Mouse (Mus musculus) MEL (cell line): ENCODE measurements at regions not wholly inside any gene's neighbourhood (a gene's known extent, or its start where the extent isn't known, plus 50 kb on each side); places are given as distances from the start of the nearest gene placed in this dataset.

Experiments used
- DNase-seq: peaks from one replicate; pipeline ENCODE4 v3.0.0; 2011; ENCODE audit warnings: low read depth, low spot score
- H3K27ac ChIP-seq: 2 replicates; pipeline ENCODE4 v1.5.1; 2012; ENCODE audit warnings: low read depth, mild to moderate bottlenecking, control low read depth, low read length, moderate library complexity; ENCODE audit not compliant: control insufficient read depth
- H3K27me3 ChIP-seq, 2 experiments: fragments of 150-350 bp in 1 of 2; sonication (generic) in 1 of 2; 2 replicates each; pipeline ENCODE4 v1.6.1; 2012; ENCODE audit warnings: low read length in 2 of 2, mild to moderate bottlenecking in 2 of 2, improper control_type of control experiment in 1 of 2, moderate library complexity in 1 of 2; ENCODE audit not compliant: insufficient read depth in 2 of 2, control insufficient read depth in 1 of 2
- H3K36me3 ChIP-seq, 2 experiments: 2 replicates each; pipeline ENCODE4 v1.6.1; 2012 to 2014; ENCODE audit warnings: low read length in 2 of 2, improper control_type of control experiment in 1 of 2, inconsistent platforms in 1 of 2, mild to moderate bottlenecking in 1 of 2; ENCODE audit not compliant: insufficient read depth in 2 of 2, control insufficient read depth in 1 of 2
- H3K4me1 ChIP-seq, 2 experiments: fragments of 150-350 bp in 1 of 2; sonication (generic) in 1 of 2; 2 replicates each; pipeline ENCODE4 v1.6.1; 2012; ENCODE audit warnings: low read length in 2 of 2, improper control_type of control experiment in 1 of 2, mild to moderate bottlenecking in 1 of 2; ENCODE audit not compliant: insufficient read depth in 2 of 2, control insufficient read depth in 1 of 2
- H3K4me3 ChIP-seq, 2 experiments: fragments of 150-350 bp in 1 of 2; sonication (generic) in 1 of 2; 2 replicates each; pipeline ENCODE4 v1.5.1; 2012; ENCODE audit warnings: low read depth in 2 of 2, low read length in 2 of 2, mild to moderate bottlenecking in 2 of 2, moderate library complexity in 2 of 2, control low read depth in 1 of 2, improper control_type of control experiment in 1 of 2; ENCODE audit not compliant: control insufficient read depth in 1 of 2, insufficient read depth in 1 of 2
- H3K79me2 ChIP-seq: 2 replicates; pipeline ENCODE4 v1.6.1; 2012; ENCODE audit warnings: mild to moderate bottlenecking, low read length, moderate library complexity; ENCODE audit not compliant: control insufficient read depth, poor library complexity, insufficient read depth
- H3K9ac ChIP-seq: 2 replicates; pipeline ENCODE4 v1.6.1; 2012; ENCODE audit warnings: low read depth, mild to moderate bottlenecking, control low read depth, low read length, moderate library complexity; ENCODE audit not compliant: control insufficient read depth, poor library complexity, severe bottlenecking
- H3K9me3 ChIP-seq: fragments of 150-350 bp; sonication (generic); replicated peaks from 2 replicates; pipeline ENCODE4 v1.6.1; 2012; ENCODE audit warnings: mild to moderate bottlenecking, low read length, improper control_type of control experiment, moderate library complexity; ENCODE audit not compliant: insufficient read depth
- CHD1 ChIP-seq: IDR thresholded peaks from 2 replicates; pipeline ENCODE4 v1.6.1; 2012; ENCODE audit warnings: low read depth, mild to moderate bottlenecking, inconsistent platforms, low read length, improper control_type of control experiment
- CHD2 ChIP-seq: IDR thresholded peaks from 2 replicates; pipeline ENCODE4 v1.6.1; 2011; ENCODE audit warnings: low read length, improper control_type of control experiment
- E2F4 ChIP-seq: IDR thresholded peaks from 2 replicates; pipeline ENCODE4 v1.6.1; 2011; ENCODE audit warnings: low read depth, low read length, improper control_type of control experiment, borderline replicate concordance
- GABPA ChIP-seq: IDR thresholded peaks from 2 replicates; pipeline ENCODE4 v1.6.1; 2012; ENCODE audit warnings: low read depth, mild to moderate bottlenecking, inconsistent platforms, low read length, improper control_type of control experiment, moderate library complexity
- KAT2A ChIP-seq: conservative IDR thresholded peaks from 2 replicates; pipeline ENCODE4 v1.6.1; 2012; ENCODE audit warnings: low read depth, low read length, improper control_type of control experiment, inconsistent platforms
- MAFK ChIP-seq: IDR thresholded peaks from 2 replicates; pipeline ENCODE4 v1.6.1; 2011; ENCODE audit warnings: low read depth, mild to moderate bottlenecking, low read length, improper control_type of control experiment, borderline replicate concordance
- MAX ChIP-seq: IDR thresholded peaks from 2 replicates; pipeline ENCODE4 v1.6.1; 2011; ENCODE audit warnings: low read length, improper control_type of control experiment
- MXI1 ChIP-seq: IDR thresholded peaks from 2 replicates; pipeline ENCODE4 v1.6.1; 2011; ENCODE audit warnings: mild to moderate bottlenecking, low read depth, low read length, improper control_type of control experiment
- MYB ChIP-seq: IDR thresholded peaks from 2 replicates; pipeline ENCODE4 v1.6.1; 2011; ENCODE audit warnings: mild to moderate bottlenecking, low read depth, low read length, improper control_type of control experiment
- MYC ChIP-seq: IDR thresholded peaks from 2 replicates; pipeline ENCODE4 v1.6.1; 2011; ENCODE audit warnings: low read depth, mild to moderate bottlenecking, low read length, improper control_type of control experiment, moderate library complexity
- NELFE ChIP-seq: IDR thresholded peaks from 2 replicates; pipeline ENCODE4 v1.6.1; 2011; ENCODE audit warnings: low read depth, low read length, improper control_type of control experiment
- POLR2AphosphoS2 ChIP-seq: IDR thresholded peaks from 2 replicates; pipeline ENCODE4 v1.6.1; 2011; ENCODE audit warnings: low read length, improper control_type of control experiment
- POLR2AphosphoS5 ChIP-seq: IDR thresholded peaks from 2 replicates; pipeline ENCODE4 v1.6.1; 2012; ENCODE audit warnings: low read depth, borderline replicate concordance, mild to moderate bottlenecking, inconsistent platforms, low read length, moderate library complexity, mixed read lengths
- RCOR1 ChIP-seq: IDR thresholded peaks from 2 replicates; pipeline ENCODE4 v1.6.1; 2012; ENCODE audit warnings: low read depth, mild to moderate bottlenecking, inconsistent platforms, low read length, improper control_type of control experiment
- SMC3 ChIP-seq: IDR thresholded peaks from 2 replicates; pipeline ENCODE4 v1.6.1; 2011; ENCODE audit warnings: low read depth, low read length, improper control_type of control experiment
- TAL1 ChIP-seq: IDR thresholded peaks from 2 replicates; pipeline ENCODE4 v1.6.1; 2012; ENCODE audit warnings: mild to moderate bottlenecking, inconsistent platforms, low read length, moderate library complexity, mixed read lengths
- TBP ChIP-seq: IDR thresholded peaks from 2 replicates; pipeline ENCODE4 v1.8.0; 2011; ENCODE audit warnings: low read depth, low read length, improper control_type of control experiment
- TCF12 ChIP-seq: IDR thresholded peaks from 2 replicates; pipeline ENCODE4 v1.6.1; 2014; ENCODE audit warnings: low read depth, mild to moderate bottlenecking, inconsistent platforms, low read length, improper control_type of control experiment, moderate library complexity
- USF1 ChIP-seq: IDR thresholded peaks from 2 replicates; pipeline ENCODE4 v1.6.1; 2014; ENCODE audit warnings: low read depth, mild to moderate bottlenecking, inconsistent platforms, low read length, improper control_type of control experiment, moderate library complexity
- ZC3H11A ChIP-seq: IDR thresholded peaks from 2 replicates; pipeline ENCODE4 v1.6.1; 2012; ENCODE audit warnings: low read depth, mild to moderate bottlenecking, inconsistent platforms, low read length, improper control_type of control experiment
- ZMIZ1 ChIP-seq: IDR thresholded peaks from 2 replicates; pipeline ENCODE4 v1.6.1; 2012; ENCODE audit warnings: low read depth, mild to moderate bottlenecking, inconsistent platforms, low read length, improper control_type of control experiment, moderate library complexity
- ZNF384 ChIP-seq: IDR thresholded peaks from 2 replicates; pipeline ENCODE4 v1.6.1; 2012; ENCODE audit warnings: low read depth, mild to moderate bottlenecking, inconsistent platforms, low read length, improper control_type of control experiment

- Histone ChIP-seq H3K27me3 (peaks cover 0 to 2% of the 10 kb centered on the region in 2 experiments; a peak in 1 of 4 replicates), H3K9me3 (no peaks in the 10 kb centered on the region), H3K9ac (no peak overlapping the region), H3K79me2 (no peaks in the 10 kb centered on the region), H3K27ac (no peak overlapping the region), H3K4me3 (no peak overlapping the region), H3K4me1 (no peaks in the 10 kb centered on the region), H3K36me3 (no peaks in the 10 kb centered on the region)
- DNase-seq: no peak
- TF ChIP-seq TAL1 (no peak), CHD2 (no peak), CHD1 (no peak), POLR2AphosphoS2 (no peak), ZMIZ1 (no peak), MYC (no peak), TCF12 (no peak)
These were observed 217.2 kb upstream of the Ubash3b start for GRCm38 (mm10) chr9:41378627-41379231.

- TF ChIP-seq ZNF384: no peak
- TF ChIP-seq SMC3: no peak
- TF ChIP-seq TBP: no peak
- TF ChIP-seq GABPA: no peak
- TF ChIP-seq MXI1: no peak
- no peak for TF ChIP-seq MYC
- TF ChIP-seq E2F4: no peak
- no peak for TF ChIP-seq ZC3H11A
- no peak for TF ChIP-seq MAFK
- no peak for TF ChIP-seq NELFE
- no peak for TF ChIP-seq KAT2A
- no peak for TF ChIP-seq MAX
- TF ChIP-seq MYB: no peak
- TF ChIP-seq ZMIZ1: no peak
- TF ChIP-seq POLR2AphosphoS5: no peak
- no peak for TF ChIP-seq USF1
- TF ChIP-seq RCOR1: no peak
- H3K4me1 ChIP-seq: no peaks in the 10 kb centered on the region
- H3K9me3 ChIP-seq: no peaks in the 10 kb centered on the region
These were observed 216.5 kb upstream of the Ubash3b start for GRCm38 (mm10) chr9:41377701-41378626.

More at GRCm38 (mm10) chr9:41377701-41378626, 216.5 kb upstream of the Ubash3b start:
- Histone ChIP-seq H3K27ac (no peak overlapping the region), H3K4me3 (no peak overlapping the region), H3K9ac (no peak overlapping the region), H3K36me3 (no peaks in the 10 kb centered on the region), H3K79me2 (no peaks in the 10 kb centered on the region), H3K27me3 (peaks cover 0 to 2% of the 10 kb centered on the region in 2 experiments; a peak in 1 of 4 replicates)
- no peak for DNase-seq
